Mouse (Mus musculus) liver, adult 2 months (tissue): ENCODE results near the gene Amotl2.

Source experiments
- CTCF ChIP-seq: fragments of 200-500 bp; IDR thresholded peaks from 2 replicates; pipeline ENCODE4 v1.5.1; 2011; ENCODE audit warnings: low read depth, low read length, control low read depth
- POLR2A ChIP-seq: fragments of 200-500 bp; IDR thresholded peaks from 2 replicates; pipeline ENCODE4 v1.6.1; 2011; ENCODE audit warnings: low read length, control low read depth; ENCODE audit not compliant: insufficient read depth; ENCODE audit errors: extremely low read depth

DNA sequence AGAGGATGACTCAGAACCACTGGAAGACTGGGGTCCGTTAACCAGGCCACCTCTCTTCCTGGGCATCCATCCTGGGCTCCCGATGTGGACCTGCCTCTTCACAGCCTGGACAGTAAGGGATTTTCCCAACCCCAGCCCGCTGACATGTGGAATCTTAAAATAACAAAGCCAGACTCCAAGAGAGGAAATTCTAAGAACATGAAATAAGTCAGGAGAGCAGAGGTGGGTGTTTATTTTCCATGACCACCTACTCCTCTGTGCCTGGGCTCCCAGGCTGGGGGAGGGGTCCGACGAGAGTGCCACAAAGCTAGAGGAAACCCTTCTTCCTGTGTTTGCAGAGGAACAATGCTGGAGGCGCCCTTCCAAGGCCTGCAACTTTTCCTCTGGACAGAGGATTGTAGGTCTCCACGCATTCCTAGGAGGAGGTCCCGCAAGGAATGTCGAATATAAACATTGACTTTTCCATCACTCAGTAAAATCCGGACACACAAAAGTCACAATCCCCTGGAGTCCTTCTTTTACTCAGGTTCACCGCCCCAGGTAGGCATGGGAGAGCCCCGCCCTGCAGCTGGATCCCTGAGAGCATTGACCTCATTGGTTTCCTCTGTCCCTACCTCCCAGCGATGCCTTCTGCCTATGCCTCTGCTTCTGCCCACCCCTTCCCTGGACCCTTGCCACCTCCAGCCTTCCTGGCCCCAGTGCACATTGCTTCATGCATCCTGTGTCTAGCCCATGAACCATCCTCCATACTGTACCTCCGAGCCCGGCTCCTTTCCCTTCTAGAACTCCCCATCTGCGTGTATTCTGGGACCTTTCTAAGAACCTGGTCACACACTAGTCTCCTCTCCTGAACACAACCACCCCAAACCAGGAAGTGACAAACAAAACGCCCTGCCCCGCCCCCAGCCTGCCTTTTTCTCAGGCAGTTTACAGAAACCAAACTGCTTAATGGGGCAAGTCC, 61.4 kb downstream of the Amotl2 start:
- no peak for TF ChIP-seq CTCF
- no peak for TF ChIP-seq POLR2A
